Mouse (Mus musculus) heart, adult 10 weeks (tissue): ENCODE measurements around the gene Stom. TPM values are rescaled to one million over a fixed set of nuclear protein-coding genes. Genes with fewer than 3 reads are reported as not detected.

Experiments used
- polyA plus RNA-seq: library from polyadenylated mRNA; stranded (reverse); fragments of 350-450 nt; fragmentation: Illumina TruSeq; extraction: RNeasy Lipid Tissue Mini Kit (QIAGEN cat#74804); gene quantifications from one replicate; pipeline ENCODE4 v1.2.3, GENCODE M21; 2014; ENCODE audit warnings: low read depth, low replicate concordance

Gene Stom
- polyA plus RNA-seq: 106 TPM

GRCm38 (mm10) chr2:35336388-35337280, at the start of gene Stom:
Gene Stom, minus strand, starts transcription at chr2:35336976.

GRCm38 (mm10) chr2:35367629-35368028, 30.9 kb upstream of the Stom start, which contains the start of gene 4930568D16Rik:
Gene 4930568D16Rik, minus strand, starts transcription at chr2:35367729.

Other genes with a start within 250 kb of the Stom start
- 0.58 TPM for gene AI182371, start 235.4 kb downstream of the Stom start, polyA plus RNA-seq
- gene Cntrl, start 227.5 kb downstream of the Stom start, polyA plus RNA-seq: 12.3 TPM
- gene Rab14, start 135.9 kb downstream of the Stom start, polyA plus RNA-seq: 115 TPM
- gene Gsn, start 80.6 kb downstream of the Stom start, polyA plus RNA-seq: 1,303 TPM
- gene 4930568D16Rik, start 30.8 kb upstream of the Stom start, polyA plus RNA-seq: not detected
- gene 4930402F06Rik, start 60.2 kb upstream of the Stom start, polyA plus RNA-seq: not detected
- 14.7 TPM for gene Ggta1, start 126.3 kb upstream of the Stom start, polyA plus RNA-seq
- 31.7 TPM for gene Dab2ip, start 221.3 kb upstream of the Stom start, polyA plus RNA-seq